Mouse (Mus musculus): ENCODE results near the gene Cdt1. TPM values are rescaled to one million over a fixed set of nuclear protein-coding genes. Genes with fewer than 3 reads are reported as not detected.
A peak's percentile ranks its signal among the peaks of the same experiment; 100 is the strongest.

The Cdt1 gene
- polyA plus RNA-seq (2016; fragmentation: Nextera tagmentation; extraction: Ambion mirVana), result 52.3 and 52.7 TPM in 2 replicates

- peak within 1 kb of the TSS; percentile 93 for H3K9ac ChIP-seq (replicated peaks)
- H3K27me3 ChIP-seq, result no peaks in the 10 kb centered on the region
- WGBS, result under 1% methylated on average over 62 of the region's 62 CpGs
- peak within 1 kb of the TSS; percentile 84 for H3K4me2 ChIP-seq
- peak within 1 kb of the TSS; percentile 95 for H3K27ac ChIP-seq
- no peaks in the 10 kb centered on the region for H3K9me3 ChIP-seq
- H3K4me1 ChIP-seq (replicated peaks), result peaks cover 32% of the 10 kb centered on the region
- peak within 1 kb of the TSS; percentile 92 for H3K4me3 ChIP-seq (replicated peaks)
- ATAC-seq (ENCODE audit: insufficient number of reproducible peaks, insufficient read depth, low FRiP score, low TSS enrichment, low read depth), result peak; percentile 94
- H3K36me3 ChIP-seq, result peaks cover 36% of the 10 kb centered on the region
These were observed at the start of gene Cdt1 for GRCm38 (mm10) chr8:122567361-122568108. TSS of gene Cdt1 (plus strand) at chr8:122568015.

DNA sequence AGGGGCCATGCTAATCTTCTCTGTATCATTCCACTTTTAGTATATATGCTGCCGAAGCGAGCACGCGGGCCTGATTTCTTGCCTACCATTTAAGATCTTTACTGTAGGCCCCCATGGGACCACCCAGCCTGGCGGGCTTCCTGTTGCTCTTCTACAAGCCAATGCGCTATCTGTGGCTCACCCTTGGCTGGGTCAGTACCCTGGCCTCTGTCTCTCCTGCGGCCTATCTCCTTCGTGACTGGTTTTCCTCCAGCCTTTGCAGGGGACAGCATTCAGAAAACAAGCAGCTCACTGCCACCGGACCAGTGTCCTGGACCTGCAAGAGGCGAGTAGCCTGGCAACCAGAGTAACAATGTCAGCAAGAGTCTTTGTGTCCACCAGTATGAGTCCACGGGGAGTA, 47.2 kb upstream of the Cdt1 start:
- WGBS, result 86% methylated on average over 11 of the region's 11 CpGs
- no peaks in the 10 kb centered on the region for H3K36me3 ChIP-seq
- H3K4me3 ChIP-seq (replicated peaks), result no peak overlapping the region
- H3K9me3 ChIP-seq, result no peaks in the 10 kb centered on the region
- ATAC-seq (ENCODE audit: insufficient number of reproducible peaks, insufficient read depth, low FRiP score, low TSS enrichment, low read depth), result no peak
- H3K4me1 ChIP-seq (replicated peaks), result peaks cover 58% of the 10 kb centered on the region
- H3K4me2 ChIP-seq, result no peak overlapping the region
- H3K27ac ChIP-seq, result peak overlapping the region; percentile 23; the same call in 1 of the 2 replicates
- no peaks in the 10 kb centered on the region for H3K27me3 ChIP-seq
- H3K9ac ChIP-seq (replicated peaks), result no peak overlapping the region

DNA sequence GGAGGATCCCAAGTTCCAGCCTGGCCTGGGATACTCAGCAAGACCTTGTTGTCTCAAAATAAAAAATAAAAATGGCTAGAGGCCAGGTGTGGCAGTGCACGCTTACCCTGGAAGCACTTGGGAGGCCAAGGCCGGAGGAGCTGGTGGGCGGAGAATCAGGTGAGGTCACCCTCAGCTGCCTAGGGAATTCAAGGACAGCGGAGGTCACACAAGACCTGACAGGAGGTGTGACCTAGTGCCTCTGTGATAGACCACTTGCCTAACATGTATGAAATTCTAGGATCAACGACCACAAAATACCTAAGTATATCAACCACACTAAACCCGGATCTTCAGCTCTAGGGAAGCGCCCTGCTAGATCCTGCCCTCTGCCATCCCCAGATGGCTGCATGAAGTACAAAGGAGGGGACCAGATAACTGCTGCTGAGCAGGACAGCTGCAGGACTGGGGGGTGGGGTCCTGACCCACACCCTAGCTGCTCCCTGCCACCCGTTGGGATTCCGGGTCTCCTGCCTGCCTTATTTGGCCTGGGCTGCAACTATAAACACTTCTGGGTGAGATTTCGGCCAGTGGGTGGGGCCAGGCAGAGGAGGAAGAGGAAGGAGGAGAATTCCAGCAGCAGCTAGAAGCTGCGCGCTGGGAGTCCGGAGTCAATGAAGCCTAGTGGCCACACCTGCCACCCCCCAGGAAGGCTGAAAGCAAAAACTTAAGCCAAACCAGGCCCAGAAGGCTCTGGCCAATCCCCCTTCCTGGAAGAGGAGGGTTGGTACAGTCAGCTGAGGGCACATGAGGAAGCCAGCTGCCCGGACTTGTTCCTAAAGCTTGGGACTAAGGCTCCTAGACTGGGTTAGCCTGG, 44.8 kb upstream of the Cdt1 start:
- H3K27ac ChIP-seq, result peak overlapping the region; percentile 75
- H3K4me1 ChIP-seq (replicated peaks), result peaks cover 61% of the 10 kb centered on the region
- no peaks in the 10 kb centered on the region for H3K36me3 ChIP-seq
- peak overlapping the region; percentile 48 for H3K4me2 ChIP-seq
- H3K4me3 ChIP-seq (replicated peaks), result 0 out of 2 replicates have a peak overlapping the region, but pooled peaks have one; percentile 1
- no peaks in the 10 kb centered on the region for H3K27me3 ChIP-seq
- no peaks in the 10 kb centered on the region for H3K9me3 ChIP-seq
- WGBS, result 42% methylated on average over 14 of the region's 14 CpGs
- no peak for ATAC-seq (ENCODE audit: insufficient number of reproducible peaks, insufficient read depth, low FRiP score, low TSS enrichment, low read depth)
- H3K9ac ChIP-seq (replicated peaks), result 0 out of 2 replicates have a peak overlapping the region, but pooled peaks have one; percentile 18

- 13% methylated on average over 23 of the region's 23 CpGs for WGBS
- Histone ChIP-seq H3K4me3 (replicated peaks) (0 out of 2 replicates have a peak overlapping the region, but pooled peaks have one; percentile 1), H3K27me3 (no peaks in the 10 kb centered on the region), H3K4me2 (peak overlapping the region; percentile 48), H3K9me3 (no peaks in the 10 kb centered on the region), H3K27ac (peak overlapping the region; percentile 75), H3K9ac (replicated peaks) (peak overlapping the region; percentile 18; the same call in 1 of the 2 replicates), H3K36me3 (no peaks in the 10 kb centered on the region), H3K4me1 (replicated peaks) (peaks cover 53% of the 10 kb centered on the region)
- ATAC-seq (ENCODE audit: insufficient number of reproducible peaks, insufficient read depth, low FRiP score, low TSS enrichment, low read depth), result no peak
These were observed 44.0 kb upstream of the Cdt1 start for GRCm38 (mm10) chr8:122523652-122524360.

DNA sequence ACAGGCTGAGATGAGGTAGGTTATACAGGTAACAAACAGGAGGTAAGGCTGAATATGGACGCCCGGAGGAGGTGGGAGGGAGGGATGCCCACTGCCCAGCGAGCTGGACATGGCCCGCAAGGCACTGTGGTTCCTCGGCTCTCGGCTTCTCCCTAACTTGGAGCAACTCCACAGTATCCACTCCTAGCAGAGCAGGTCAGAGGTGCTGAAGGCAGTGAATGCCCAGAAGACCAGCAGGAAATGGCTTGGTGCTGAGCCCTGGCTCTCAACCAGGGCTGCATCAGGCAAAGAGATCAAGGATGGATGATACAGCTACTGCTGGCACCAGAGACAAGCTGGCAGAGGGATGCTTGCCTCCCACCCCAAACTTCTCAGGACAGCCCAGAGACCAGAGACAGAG, 43.3 kb upstream of the Cdt1 start:
- H3K36me3 ChIP-seq, result no peaks in the 10 kb centered on the region
- peaks cover 50% of the 10 kb centered on the region for H3K4me1 ChIP-seq (replicated peaks)
- H3K4me3 ChIP-seq (replicated peaks), result no peak overlapping the region
- H3K4me2 ChIP-seq, result peak overlapping the region; percentile 48
- no peak for ATAC-seq (ENCODE audit: insufficient number of reproducible peaks, insufficient read depth, low FRiP score, low TSS enrichment, low read depth)
- no peaks in the 10 kb centered on the region for H3K9me3 ChIP-seq
- 64% methylated on average over 6 of the region's 6 CpGs for WGBS
- H3K27ac ChIP-seq, result peak overlapping the region; percentile 75
- H3K9ac ChIP-seq (replicated peaks), result peak overlapping the region; percentile 14; the same call in 1 of the 2 replicates
- H3K27me3 ChIP-seq, result no peaks in the 10 kb centered on the region

GRCm38 (mm10) chr8:122525004-122525403, 42.8 kb upstream of the Cdt1 start:
- no peaks in the 10 kb centered on the region for H3K9me3 ChIP-seq
- no peak overlapping the region for H3K4me2 ChIP-seq
- no peak for ATAC-seq (ENCODE audit: insufficient number of reproducible peaks, insufficient read depth, low FRiP score, low TSS enrichment, low read depth)
- H3K4me3 ChIP-seq (replicated peaks), result no peak overlapping the region
- WGBS, result 80% methylated on average over 6 of the region's 6 CpGs
- H3K36me3 ChIP-seq, result no peaks in the 10 kb centered on the region
- H3K27me3 ChIP-seq, result no peaks in the 10 kb centered on the region
- H3K27ac ChIP-seq, result peak overlapping the region; percentile 75; the same call in 1 of the 2 replicates
- no peak overlapping the region for H3K9ac ChIP-seq (replicated peaks)
- peaks cover 50% of the 10 kb centered on the region for H3K4me1 ChIP-seq (replicated peaks)

DNA sequence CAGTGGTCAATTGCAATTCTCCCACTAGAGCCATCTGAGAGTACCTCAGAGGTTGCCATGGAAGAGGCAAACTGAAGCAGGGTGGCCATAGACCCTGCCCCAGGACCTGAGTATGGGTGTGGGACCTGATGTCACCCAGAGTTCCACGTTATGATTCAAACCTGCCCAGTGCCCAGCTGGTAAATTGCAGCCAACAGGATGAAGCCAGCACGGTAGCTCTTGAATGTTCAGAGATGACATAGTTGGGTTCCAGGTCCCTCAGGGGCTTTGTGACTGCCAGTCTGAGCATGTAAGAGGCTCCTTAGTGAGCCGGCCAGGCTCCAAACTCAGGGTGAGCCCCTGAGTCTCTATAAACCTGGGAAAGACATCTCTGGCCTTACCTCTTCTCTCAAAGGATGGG, 41.7 kb upstream of the Cdt1 start:
- peaks cover 47% of the 10 kb centered on the region for H3K4me1 ChIP-seq (replicated peaks)
- ATAC-seq (ENCODE audit: insufficient number of reproducible peaks, insufficient read depth, low FRiP score, low TSS enrichment, low read depth), result no peak
- no peak overlapping the region for H3K4me2 ChIP-seq
- H3K4me3 ChIP-seq (replicated peaks), result no peak overlapping the region
- H3K27me3 ChIP-seq, result no peaks in the 10 kb centered on the region
- WGBS, result 65% methylated on average over 3 of the region's 3 CpGs
- H3K27ac ChIP-seq, result peak overlapping the region; percentile 42; the same call in 1 of the 2 replicates
- H3K9me3 ChIP-seq, result no peaks in the 10 kb centered on the region
- H3K9ac ChIP-seq (replicated peaks), result no peak overlapping the region
- no peaks in the 10 kb centered on the region for H3K36me3 ChIP-seq

GRCm38 (mm10) chr8:122526526-122527170, 41.2 kb upstream of the Cdt1 start:
- ATAC-seq (ENCODE audit: insufficient number of reproducible peaks, insufficient read depth, low FRiP score, low TSS enrichment, low read depth), result no peak
- no peak overlapping the region for H3K4me3 ChIP-seq (replicated peaks)
- H3K9ac ChIP-seq (replicated peaks), result no peak overlapping the region
- H3K36me3 ChIP-seq, result no peaks in the 10 kb centered on the region
- H3K27me3 ChIP-seq, result no peaks in the 10 kb centered on the region
- 70% methylated on average over 7 of the region's 7 CpGs for whole genome bisulfite sequencing
- H3K4me2 ChIP-seq, result no peak overlapping the region
- H3K4me1 ChIP-seq (replicated peaks), result peaks cover 47% of the 10 kb centered on the region
- H3K27ac ChIP-seq, result peak overlapping the region; percentile 42; the same call in 1 of the 2 replicates
- H3K9me3 ChIP-seq, result no peaks in the 10 kb centered on the region

DNA sequence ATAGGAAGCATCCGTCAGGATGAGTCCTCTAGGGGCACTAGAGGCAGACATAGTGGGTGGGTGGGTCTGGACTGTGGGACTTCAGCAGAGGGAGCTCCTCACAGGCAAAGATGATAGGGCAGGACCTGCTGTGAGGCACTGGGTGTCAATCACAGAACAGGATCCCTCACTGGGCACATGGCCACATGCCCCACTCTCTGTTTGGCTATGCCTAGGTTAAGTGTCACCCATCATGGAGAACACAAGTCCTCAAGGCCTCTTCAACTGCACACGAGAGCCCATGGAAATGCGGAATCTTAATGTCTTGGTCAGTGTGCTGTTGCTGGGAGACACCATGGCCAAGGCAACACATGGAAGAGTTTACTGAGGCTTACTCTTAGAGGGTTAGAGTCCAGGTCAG, 39.9 kb upstream of the Cdt1 start:
- Histone ChIP-seq H3K27me3 (no peaks in the 10 kb centered on the region), H3K4me1 (replicated peaks) (peaks cover 49% of the 10 kb centered on the region), H3K4me3 (replicated peaks) (no peak overlapping the region), H3K27ac (no peak overlapping the region), H3K36me3 (no peaks in the 10 kb centered on the region), H3K9me3 (no peaks in the 10 kb centered on the region), H3K9ac (replicated peaks) (no peak overlapping the region), H3K4me2 (no peak overlapping the region)
- ATAC-seq (ENCODE audit: insufficient number of reproducible peaks, insufficient read depth, low FRiP score, low TSS enrichment, low read depth), result no peak
- 89% methylated on average over 3 of the region's 3 CpGs for WGBS

GRCm38 (mm10) chr8:122529159-122529558, 38.7 kb upstream of the Cdt1 start:
- Histone ChIP-seq H3K4me1 (replicated peaks) (peaks cover 40% of the 10 kb centered on the region), H3K27me3 (no peaks in the 10 kb centered on the region), H3K36me3 (no peaks in the 10 kb centered on the region), H3K4me2 (no peak overlapping the region), H3K4me3 (replicated peaks) (no peak overlapping the region), H3K9ac (replicated peaks) (no peak overlapping the region), H3K27ac (no peak overlapping the region), H3K9me3 (no peaks in the 10 kb centered on the region)
- no peak for ATAC-seq (ENCODE audit: insufficient number of reproducible peaks, insufficient read depth, low FRiP score, low TSS enrichment, low read depth)
- WGBS, result 88% methylated on average over 4 of the region's 4 CpGs
